15 mouse cellular contexts compared by ENCODE assay signal in genomic region chr8:65555308-65555707, GRCm38 (mm10).
DNase-seq lines count a peak whose midpoint lies in the region; TF ChIP-seq lines count a peak whose summit lies in the region.
"Had no signal": no experiment of that assay in that cellular context is flagged by ENCODE, and none has a peak within 500 bp of the region (broad histone marks: within the 10 kb centered on the region; RNA-seq: fewer than 3 reads in every experiment).

No protein-coding gene starts in this region.

- H3K9me3 ChIP-seq in CH12.LX (replicated peaks; ENCODE audit: low read length) = no peaks in the 10 kb centered on the region
- H3K9me3 ChIP-seq: G1E had no signal

- TF ChIP-seq CTCF in CH12.LX (conservative IDR thresholded peaks at IDR 0.05 in 1 of 2, IDR thresholded peaks at IDR 0.05 in 1 of 2; ENCODE audit: low read depth in 2 of 2, low read length in 2 of 2) = no peak

- TF ChIP-seq RAD21 in CH12.LX (IDR thresholded peaks at IDR 0.05; ENCODE audit: low read depth, low read length) = no peak

- no peaks in the 10 kb centered on the region for H3K79me2 ChIP-seq in CH12.LX (replicated peaks; ENCODE audit: control insufficient read depth, extremely low read depth, insufficient read depth, poor library complexity, severe bottlenecking)

- no peaks in the 10 kb centered on the region for H3K27me3 ChIP-seq in CH12.LX (replicated peaks)

- in situ Hi-C loops in CH12.LX (cut with MboI; ENCODE audit: low pct_ligation_motif_present, low pct_unique_long_range_greater_than_20kb, low sequenced_read_pairs) = no loop called here

- DNase-seq in CH12.LX (ENCODE audit: extremely low read depth) (peak; percentile 50), liver (no peak)
- DNase-seq: adrenal gland, adult 2 months; adrenal gland, adult 8-10 months; adrenal gland, postnatal 10 days; adrenal gland, postnatal 14 days; adrenal gland, postnatal 25 days; adrenal gland, postnatal 36 days; B cell, adult 2 months; cerebellum, adult 11 months; cerebellum, adult 11-12 months; cerebellum, adult 18-20 months; cerebellum, adult 2 months; cerebellum, adult 8-10 months had no signal

- no peak overlapping the region for H3K4me2 ChIP-seq in CH12.LX (ENCODE audit: insufficient read depth, low read depth, poor library complexity, severe bottlenecking)

- H3K4me3 ChIP-seq in CH12.LX (replicated peaks in 1 of 3; ENCODE audit: low read depth in 2 of 3, low read length in 2 of 3, poor library complexity in 1 of 3) = no peak overlapping the region

- peak; percentile 70 for TF ChIP-seq EP300 in CH12.LX (IDR thresholded peaks at IDR 0.05; ENCODE audit: low read length)

- H3K27ac ChIP-seq in CH12.LX (ENCODE audit: insufficient read depth, low read depth) = no peak overlapping the region

- peaks cover 0 to 41% of the 10 kb centered on the region in 2 experiments; a peak in 2 of 4 replicates for H3K4me1 ChIP-seq in CH12.LX (ENCODE audit: control insufficient read depth in 1 of 2, insufficient read depth in 2 of 2)

- H3K9ac ChIP-seq in CH12.LX (ENCODE audit: insufficient read depth, low read depth) = no peak overlapping the region

- dilution Hi-C loops in CH12.LX (cut with MboI; ENCODE audit: extremely low pct_ligation_motif_present, extremely low pct_unique_long_range_greater_than_20kb, low sequenced_read_pairs) = no loop called here

- TF ChIP-seq POLR2A in CH12.LX (IDR thresholded peaks at IDR 0.05; ENCODE audit: low read depth, low read length) = no peak

- no peaks in the 10 kb centered on the region for H3K36me3 ChIP-seq in CH12.LX (replicated peaks in 1 of 2; ENCODE audit: control insufficient read depth in 1 of 2, insufficient read depth in 1 of 2, low read length in 1 of 2)
- H3K36me3 ChIP-seq: G1E had no signal

TF ChIP-seq in CH12.LX, 34 proteins besides CTCF, POLR2A, EP300 and RAD21:
- TF ChIP-seq MXI1 (IDR thresholded peaks at IDR 0.05; ENCODE audit: low read depth, low read length) = no peak
- TF ChIP-seq MEF2A (IDR thresholded peaks at IDR 0.05; ENCODE audit: borderline replicate concordance, low read depth, low read length) = peak; percentile 97
- peak; percentile 45; the same call in 1 of the 2 replicates for TF ChIP-seq ZNF384 (IDR thresholded peaks at IDR 0.05; ENCODE audit: low read depth, low read length)
- TF ChIP-seq ETS1 (conservative IDR thresholded peaks at IDR 0.05; ENCODE audit: low read depth, low read length) = peak; percentile 42; the same call in 1 of the 2 replicates
- TF ChIP-seq USF1 (IDR thresholded peaks at IDR 0.05; ENCODE audit: low read depth, low read length) = no peak
